Mouse (Mus musculus) heart, adult 8-10 months (tissue): ENCODE measurements at regions not wholly inside any gene's neighbourhood (a gene's known extent, or its start where the extent isn't known, plus 50 kb on each side); places are given as distances from the start of the nearest gene placed in this dataset.
A peak's percentile ranks its signal among the peaks of the same experiment; 100 is the strongest.

Experiments
- DNase-seq: peaks from one replicate; pipeline ENCODE4 v3.0.0; 2022; ENCODE audit warnings: low spot score

GRCm38 (mm10) chr12:26646141-26646540 lies 177.1 kb downstream of the Cmpk2 start:
- no peak for DNase-seq

GRCm38 (mm10) chr12:26635665-26636241 lies 166.7 kb downstream of the Cmpk2 start:
- no peak for DNase-seq

GRCm38 (mm10) chr12:26635253-26635652 lies 166.2 kb downstream of the Cmpk2 start:
- no peak for DNase-seq

- no peak for DNase-seq
Observed at GRCm38 (mm10) chr12:26631795-26632122, 162.8 kb downstream of the Cmpk2 start.

GRCm38 (mm10) chr12:26631111-26631794 lies 162.2 kb downstream of the Cmpk2 start:
- no peak for DNase-seq

- no peak for DNase-seq
Observed at GRCm38 (mm10) chr12:26621135-26621932, 152.3 kb downstream of the Cmpk2 start.

- no peak for DNase-seq
Observed at GRCm38 (mm10) chr12:26620501-26621134, 151.6 kb downstream of the Cmpk2 start.

- DNase-seq, result no peak
Observed at GRCm38 (mm10) chr12:26617969-26618368, 149.0 kb downstream of the Cmpk2 start.

- DNase-seq, result no peak
Observed at GRCm38 (mm10) chr12:26613086-26613705, 144.2 kb downstream of the Cmpk2 start.

GRCm38 (mm10) chr12:26610079-26610478 lies 141.1 kb downstream of the Cmpk2 start:
- no peak for DNase-seq

GRCm38 (mm10) chr12:26598501-26598900 lies 129.5 kb downstream of the Cmpk2 start:
- no peak for DNase-seq

GRCm38 (mm10) chr12:26592125-26592524 lies 123.1 kb downstream of the Cmpk2 start:
- no peak for DNase-seq

- DNase-seq, result no peak
Observed at GRCm38 (mm10) chr12:26589091-26589490, 120.1 kb downstream of the Cmpk2 start.

- no peak for DNase-seq
Observed at GRCm38 (mm10) chr12:26577438-26577837, 108.4 kb downstream of the Cmpk2 start.

- no peak for DNase-seq
Observed at GRCm38 (mm10) chr12:26571602-26572001, 102.6 kb downstream of the Cmpk2 start.

GRCm38 (mm10) chr12:26567435-26567834 lies 98.4 kb downstream of the Cmpk2 start:
- DNase-seq, result no peak

GRCm38 (mm10) chr12:26562858-26563257 lies 93.9 kb downstream of the Cmpk2 start:
- peak; percentile 4 for DNase-seq

- DNase-seq, result no peak
Observed at GRCm38 (mm10) chr12:26559560-26559959, 90.6 kb downstream of the Cmpk2 start.

GRCm38 (mm10) chr12:26557411-26557810 lies 88.4 kb downstream of the Cmpk2 start:
- DNase-seq, result no peak

- DNase-seq, result no peak
Observed at GRCm38 (mm10) chr12:26551168-26551926, 82.3 kb downstream of the Cmpk2 start.

GRCm38 (mm10) chr12:26547466-26547865 lies 78.5 kb downstream of the Cmpk2 start:
- no peak for DNase-seq
